Mouse (Mus musculus) granulocyte monocyte progenitor cell, adult 5-6 weeks (primary cell): ENCODE measurements at regions not wholly inside any gene's neighbourhood (a gene's known extent, or its start where the extent isn't known, plus 50 kb on each side); places are given as distances from the start of the nearest gene placed in this dataset.

Experiments used
- ATAC-seq: replicated peaks from 2 replicates; pipeline ENCODE4 v1.8.0; 2016; ENCODE audit warnings: mild to moderate bottlenecking, moderate TSS enrichment, inconsistent platforms; ENCODE audit not compliant: poor library complexity, severe bottlenecking

GRCm38 (mm10) chr11:19729031-19729430 is 195.1 kb upstream of the Spred2 start:
- no peak for ATAC-seq

DNA sequence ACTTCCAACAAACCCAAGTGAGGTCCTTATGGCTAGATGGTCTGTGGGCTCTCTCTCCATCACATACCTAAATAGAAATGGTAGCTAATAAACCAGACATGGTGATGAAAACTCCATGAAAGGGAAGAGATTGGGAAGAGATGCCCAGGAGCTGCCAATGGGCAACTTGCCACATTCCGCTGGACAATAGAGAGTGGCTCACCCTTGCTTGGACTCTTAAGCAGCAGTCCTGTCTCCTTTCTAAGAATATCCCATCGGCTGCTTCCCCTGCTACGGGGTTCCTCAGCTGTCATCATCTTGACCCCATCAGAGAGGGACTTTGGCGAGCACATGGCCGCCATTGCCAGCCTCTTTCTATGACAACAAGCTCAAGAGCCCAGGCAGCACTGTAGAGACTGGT is 193.4 kb upstream of the Spred2 start:
- no peak for ATAC-seq

- no peak for ATAC-seq
Measured at GRCm38 (mm10) chr11:19736076-19736475, 188.1 kb upstream of the Spred2 start.

- ATAC-seq, result no peak
Measured at GRCm38 (mm10) chr11:19736926-19737325, 187.2 kb upstream of the Spred2 start.

DNA sequence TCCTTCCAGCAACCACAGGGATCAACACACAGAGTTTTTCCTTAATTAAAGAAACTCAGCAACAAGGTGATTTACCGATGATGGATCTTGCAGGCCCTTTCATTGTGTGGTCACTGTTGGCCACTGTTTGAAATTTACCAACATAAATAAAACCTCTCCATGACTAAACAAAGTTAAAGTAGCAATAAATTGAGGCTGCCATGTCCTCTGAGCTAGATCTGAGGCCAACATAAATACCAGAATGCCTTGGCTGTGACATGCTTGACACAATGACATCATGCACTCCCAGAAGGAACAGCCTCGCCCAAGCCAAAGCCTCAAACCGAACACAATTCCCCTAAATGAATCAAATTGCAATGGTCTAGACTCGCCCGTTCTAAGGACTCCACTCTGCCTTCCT is 186.8 kb upstream of the Spred2 start:
- no peak for ATAC-seq

- ATAC-seq, result no peak
Measured at GRCm38 (mm10) chr11:19737807-19738206, 186.4 kb upstream of the Spred2 start.

DNA sequence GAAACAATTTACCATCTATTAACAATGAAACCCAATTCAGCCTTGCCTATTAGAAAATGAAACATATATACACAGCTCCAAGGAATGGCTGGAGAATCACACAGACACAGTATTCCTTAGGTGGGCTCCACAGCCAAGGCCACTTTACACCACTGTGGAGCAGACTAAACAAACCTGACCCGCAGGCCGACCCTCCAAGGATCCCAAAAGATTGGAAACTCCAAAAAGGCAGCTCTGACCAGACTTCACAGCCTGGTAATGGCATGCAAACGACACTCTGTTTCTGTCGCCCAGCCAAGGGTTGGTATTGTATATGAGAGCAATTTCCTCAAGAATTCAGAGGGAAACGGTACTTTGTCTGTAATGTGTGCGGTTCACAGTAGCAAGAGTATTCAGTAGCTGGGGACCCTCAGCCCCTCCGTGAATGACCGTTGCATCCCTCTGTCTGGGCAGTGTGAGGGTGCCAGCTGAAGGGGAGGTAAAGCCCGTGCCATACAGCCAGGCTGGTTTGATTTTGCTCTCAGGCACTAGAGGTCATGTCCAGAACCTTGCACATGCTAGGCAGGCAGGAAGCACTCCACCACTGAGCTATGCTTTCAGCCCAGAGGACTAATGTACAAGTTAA is 184.5 kb upstream of the Spred2 start:
- ATAC-seq, result no peak

DNA sequence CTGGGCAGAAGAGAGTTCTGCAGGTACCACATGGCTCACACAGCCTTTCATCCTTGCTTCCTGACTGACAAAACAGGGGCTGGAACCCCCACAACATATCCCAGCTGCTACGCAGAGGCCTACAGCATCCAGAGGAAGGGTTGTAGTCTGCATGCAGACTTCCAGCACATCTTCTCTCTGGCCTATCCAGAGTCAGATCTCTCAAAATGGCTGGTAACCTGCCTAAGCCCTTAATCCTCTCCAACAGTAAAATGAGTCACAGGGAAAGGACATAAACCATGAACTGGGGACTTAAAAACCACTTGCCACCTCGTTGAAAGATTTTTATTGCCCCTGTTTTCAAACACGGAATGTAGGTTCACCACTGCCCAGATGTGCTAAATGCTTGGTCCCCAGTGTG is 183.6 kb upstream of the Spred2 start:
- no peak for ATAC-seq

- no peak for ATAC-seq
Measured at GRCm38 (mm10) chr11:19747097-19747972, 176.8 kb upstream of the Spred2 start.

GRCm38 (mm10) chr11:19747973-19748559 is 176.1 kb upstream of the Spred2 start:
- no peak for ATAC-seq

DNA sequence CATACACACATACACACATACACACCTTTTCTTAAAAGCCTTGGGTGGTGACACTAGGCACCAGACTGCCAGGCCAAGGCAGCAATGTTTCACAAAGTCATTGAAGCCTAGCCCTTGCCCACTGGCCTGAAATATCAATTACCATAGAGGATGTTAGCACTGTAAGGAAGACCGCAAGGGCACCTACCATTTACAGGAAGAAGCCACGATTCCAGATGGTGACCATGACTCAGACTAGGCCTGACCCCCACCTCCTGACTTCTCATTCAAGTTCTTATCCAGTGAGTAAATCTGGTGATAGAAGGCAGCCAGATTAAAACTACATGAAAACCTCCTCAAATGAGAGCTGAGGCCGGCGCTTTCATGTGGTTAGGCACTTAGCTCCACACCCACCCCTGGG is 165.3 kb upstream of the Spred2 start:
- ATAC-seq, result no peak

DNA sequence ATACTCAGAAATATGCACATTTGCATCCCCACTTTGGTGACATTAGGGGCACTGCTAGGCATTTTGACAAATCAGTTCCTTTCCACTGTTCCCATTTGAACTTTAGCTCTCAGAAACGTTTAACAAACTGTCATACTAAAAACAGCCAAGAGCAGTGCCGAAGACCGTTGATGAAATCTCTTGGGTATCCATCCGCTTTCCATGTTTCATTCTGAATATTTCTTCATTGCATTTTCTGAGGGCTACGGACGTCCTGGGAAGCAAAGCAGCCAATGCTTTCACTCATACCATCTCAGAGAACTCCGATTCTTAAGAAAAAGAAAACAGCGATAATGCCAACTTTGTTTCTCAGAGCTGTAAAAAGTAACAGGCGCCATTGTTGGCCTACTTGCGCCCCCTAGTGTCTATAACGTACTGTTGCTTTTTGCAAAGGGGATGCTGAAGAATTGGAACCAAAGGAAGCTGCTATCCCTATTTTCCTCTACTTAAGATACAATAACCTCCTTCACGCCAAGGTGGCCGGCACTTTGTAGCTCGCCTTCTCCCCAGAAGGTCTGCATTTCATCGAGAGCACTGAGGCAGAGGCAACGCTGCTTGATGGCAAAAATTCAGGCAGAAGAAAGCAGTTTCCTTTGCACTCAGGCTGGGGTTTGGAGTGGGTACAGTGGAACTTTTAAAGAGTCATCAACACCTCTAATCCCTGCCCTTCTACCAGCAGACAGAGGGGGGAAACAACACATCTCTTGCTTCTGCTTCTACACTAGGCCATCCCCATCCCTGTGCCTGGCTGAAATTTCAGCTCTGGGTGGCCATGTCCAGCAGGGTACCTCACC is 163.1 kb upstream of the Spred2 start:
- ATAC-seq, result peak; percentile 46; the same call in 1 of the 2 replicates

GRCm38 (mm10) chr11:19761694-19761976 is 162.5 kb upstream of the Spred2 start:
- no peak for ATAC-seq

DNA sequence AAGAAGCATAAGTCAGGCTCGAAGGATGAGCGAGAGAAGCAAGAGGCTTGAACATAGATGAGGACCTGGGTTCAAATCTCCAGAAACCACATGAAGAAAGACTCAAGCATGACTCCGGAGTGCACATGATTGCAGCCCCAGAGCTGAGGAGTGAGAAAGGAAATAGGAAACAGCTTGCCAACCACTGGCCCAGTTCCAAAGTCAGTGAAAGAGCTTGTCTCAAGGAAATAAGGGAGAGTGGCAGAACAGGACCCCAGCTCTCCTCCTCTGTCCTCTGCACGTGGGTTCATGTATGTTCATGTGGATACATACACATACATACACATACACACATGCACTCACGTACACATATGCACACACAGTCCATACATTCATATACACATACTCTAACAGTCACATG is 156.9 kb upstream of the Spred2 start:
- no peak for ATAC-seq

GRCm38 (mm10) chr11:19767871-19768270 is 156.3 kb upstream of the Spred2 start:
- ATAC-seq, result no peak

DNA sequence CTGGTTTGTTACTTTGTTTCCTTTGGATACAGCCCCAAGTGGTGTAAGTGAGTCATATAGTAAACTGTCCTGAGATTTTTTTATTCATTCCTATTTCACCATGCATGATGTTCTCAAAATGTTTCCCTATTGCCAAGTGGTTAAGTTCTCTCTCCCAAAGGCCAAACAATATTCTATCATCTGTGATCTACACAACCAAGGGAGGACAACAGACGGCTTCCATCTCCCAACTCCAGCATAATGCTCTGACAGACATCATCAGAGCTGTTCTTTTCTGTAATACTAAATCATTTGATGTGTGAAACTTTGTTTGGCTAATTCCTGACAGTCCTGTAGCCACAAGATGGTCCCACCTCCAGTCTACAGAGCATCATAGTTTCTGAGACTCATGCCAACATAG is 155.2 kb upstream of the Spred2 start:
- ATAC-seq, result no peak

DNA sequence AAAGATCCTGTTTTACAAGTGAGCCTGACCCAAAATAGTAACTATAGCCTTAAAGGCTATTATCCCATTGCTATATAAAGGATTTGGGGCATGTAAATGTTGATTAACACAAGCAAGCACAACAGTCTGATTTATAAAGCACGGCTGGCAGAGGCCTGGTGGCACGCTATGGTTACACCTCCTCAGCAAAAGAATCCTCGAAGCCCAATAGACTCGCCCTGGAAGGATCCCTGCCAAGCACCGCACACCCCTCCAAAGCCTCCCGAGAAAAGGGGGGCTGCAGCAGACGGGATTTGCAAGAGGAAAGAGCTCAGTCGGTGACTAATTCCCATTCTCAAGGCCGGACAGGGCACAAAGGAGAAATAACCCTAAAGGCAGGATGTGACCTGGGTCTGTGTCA is 150.2 kb upstream of the Spred2 start:
- no peak for ATAC-seq

DNA sequence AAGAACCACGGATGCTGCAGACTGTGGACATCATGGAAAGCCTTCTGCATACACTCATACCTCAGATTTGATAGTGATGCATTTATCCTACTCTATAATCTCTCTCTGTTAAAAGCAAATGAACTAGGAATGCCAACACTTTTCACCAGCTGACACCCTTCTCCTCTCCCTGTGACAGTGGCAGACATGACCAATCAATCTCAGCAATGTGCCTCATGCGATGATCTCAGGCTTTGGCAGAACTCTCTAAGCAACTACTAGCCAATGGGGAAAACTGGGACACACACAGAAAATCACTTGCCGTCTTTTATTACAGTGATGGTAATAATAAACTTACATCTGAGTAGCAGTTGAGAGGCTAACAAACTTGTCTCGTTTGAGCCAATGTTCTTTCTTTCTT is 148.4 kb upstream of the Spred2 start:
- ATAC-seq, result no peak

GRCm38 (mm10) chr11:19776473-19777200 is 147.5 kb upstream of the Spred2 start:
- ATAC-seq, result no peak

GRCm38 (mm10) chr11:19778191-19778590 is 146.0 kb upstream of the Spred2 start:
- ATAC-seq, result no peak
